Mouse (Mus musculus): ENCODE measurements around the gene Kcnv2. TPM values are rescaled to one million over a fixed set of nuclear protein-coding genes. Genes with fewer than 3 reads are reported as not detected.
A peak's percentile ranks its signal among the peaks of the same experiment; 100 is the strongest.

The Kcnv2 gene
- polyA plus RNA-seq, 2 experiments: 0.01 TPM; not detected in 1

- Histone ChIP-seq H3K4me3 (replicated peaks; ENCODE audit: low read length) (no peak overlapping the region), H3K27me3 (ENCODE audit: control insufficient read depth, insufficient read depth, low read length) (no peaks in the 10 kb centered on the region), H3K4me2 (replicated peaks; ENCODE audit: low read depth, low read length, severe bottlenecking) (no peak overlapping the region), H3K36me3 (ENCODE audit: control insufficient read depth, insufficient read depth, low read length) (no peaks in the 10 kb centered on the region), H3K27ac (replicated peaks; ENCODE audit: low read depth, low read length) (peak overlapping the region; percentile 63; the same call in 1 of the 2 replicates), H3K9me3 (ENCODE audit: control insufficient read depth, low read length) (peaks cover 5% of the 10 kb centered on the region; the same call in 1 of the 2 replicates), H3K9ac (ENCODE audit: low read depth, low read length, severe bottlenecking) (no peak overlapping the region), H3K4me1 (ENCODE audit: control insufficient read depth, insufficient read depth, low read length) (peaks cover 12% of the 10 kb centered on the region)
- peak; percentile 93 for ATAC-seq (ENCODE audit: low FRiP score, low read depth)
- peak; percentile 59 for DNase-seq (ENCODE audit: low spot score)
- TF ChIP-seq POLR2A (IDR thresholded peaks at IDR 0.05; ENCODE audit: borderline replicate concordance, extremely low read depth, insufficient read depth, insufficient read length): no peak
- WGBS: 26% methylated on average over 2 of the region's 2 CpGs
Observed at GRCm38 (mm10) chr19:27379712-27380401, 57.5 kb downstream of the Kcnv2 start.

- Histone ChIP-seq H3K9me3 (ENCODE audit: control insufficient read depth, low read length) (peaks cover 2% of the 10 kb centered on the region; the same call in 1 of the 2 replicates), H3K27ac (replicated peaks; ENCODE audit: low read depth, low read length) (no peak overlapping the region), H3K9ac (ENCODE audit: low read depth, low read length, severe bottlenecking) (no peak overlapping the region), H3K4me2 (replicated peaks; ENCODE audit: low read depth, low read length, severe bottlenecking) (no peak overlapping the region), H3K4me3 (replicated peaks; ENCODE audit: low read length) (no peak overlapping the region), H3K36me3 (ENCODE audit: control insufficient read depth, insufficient read depth, low read length) (peaks cover 17% of the 10 kb centered on the region), H3K27me3 (ENCODE audit: control insufficient read depth, insufficient read depth, low read length) (no peaks in the 10 kb centered on the region), H3K4me1 (ENCODE audit: control insufficient read depth, insufficient read depth, low read length) (peaks cover 12% of the 10 kb centered on the region)
- DNase-seq (ENCODE audit: low spot score) (no peak), ATAC-seq (ENCODE audit: low FRiP score, low read depth) (no peak)
- TF ChIP-seq POLR2A (IDR thresholded peaks at IDR 0.05; ENCODE audit: borderline replicate concordance, extremely low read depth, insufficient read depth, insufficient read length): no peak
- WGBS: 77% methylated on average over 1 of the region's 1 CpGs
Observed at GRCm38 (mm10) chr19:27382131-27382530, 59.7 kb downstream of the Kcnv2 start.

- H3K9me3 ChIP-seq (ENCODE audit: control insufficient read depth, low read length): no peaks in the 10 kb centered on the region
- no peak overlapping the region for H3K4me2 ChIP-seq (replicated peaks; ENCODE audit: low read depth, low read length, severe bottlenecking)
- H3K4me3 ChIP-seq (replicated peaks; ENCODE audit: low read length): no peak overlapping the region
- ATAC-seq (ENCODE audit: low FRiP score, low read depth): no peak
- 91% methylated on average over 5 of the region's 5 CpGs for WGBS
- peaks cover 28% of the 10 kb centered on the region for H3K36me3 ChIP-seq (ENCODE audit: control insufficient read depth, insufficient read depth, low read length)
- no peaks in the 10 kb centered on the region for H3K27me3 ChIP-seq (ENCODE audit: control insufficient read depth, insufficient read depth, low read length)
- no peak for TF ChIP-seq POLR2A (IDR thresholded peaks at IDR 0.05; ENCODE audit: borderline replicate concordance, extremely low read depth, insufficient read depth, insufficient read length)
- no peak overlapping the region for H3K9ac ChIP-seq (ENCODE audit: low read depth, low read length, severe bottlenecking)
- H3K4me1 ChIP-seq (ENCODE audit: control insufficient read depth, insufficient read depth, low read length): peaks cover 12% of the 10 kb centered on the region
- no peak for DNase-seq (ENCODE audit: low spot score)
- no peak overlapping the region for H3K27ac ChIP-seq (replicated peaks; ENCODE audit: low read depth, low read length)
Observed at GRCm38 (mm10) chr19:27383266-27383665, 60.9 kb downstream of the Kcnv2 start.

- DNase-seq (ENCODE audit: low spot score): no peak
- Histone ChIP-seq H3K27me3 (ENCODE audit: control insufficient read depth, insufficient read depth, low read length) (no peaks in the 10 kb centered on the region), H3K4me3 (replicated peaks; ENCODE audit: low read length) (no peak overlapping the region), H3K9ac (ENCODE audit: low read depth, low read length, severe bottlenecking) (no peak overlapping the region), H3K27ac (replicated peaks; ENCODE audit: low read depth, low read length) (no peak overlapping the region), H3K9me3 (ENCODE audit: control insufficient read depth, low read length) (no peaks in the 10 kb centered on the region), H3K4me2 (replicated peaks; ENCODE audit: low read depth, low read length, severe bottlenecking) (no peak overlapping the region), H3K4me1 (ENCODE audit: control insufficient read depth, insufficient read depth, low read length) (peaks cover 3% of the 10 kb centered on the region), H3K36me3 (ENCODE audit: control insufficient read depth, insufficient read depth, low read length) (peaks cover 47% of the 10 kb centered on the region)
- no peak for ATAC-seq (ENCODE audit: low FRiP score, low read depth)
- no peak for TF ChIP-seq POLR2A (IDR thresholded peaks at IDR 0.05; ENCODE audit: borderline replicate concordance, extremely low read depth, insufficient read depth, insufficient read length)
Observed at GRCm38 (mm10) chr19:27385304-27385703, 62.9 kb downstream of the Kcnv2 start.

Other genes starting within 250 kb of the Kcnv2 start
- gene Vldlr, start 106.1 kb upstream of the Kcnv2 start, polyA plus RNA-seq (2012; rRNA removed): 12.0 and 12.9 TPM in 2 replicates
- gene Vldlr, start 106.1 kb upstream of the Kcnv2 start, polyA plus RNA-seq (2014; fragmentation: Nextera tagmentation; extraction: Ambion mirVana): 11.7 and 12.4 TPM in 2 replicates
- gene Pum3, start 107.2 kb downstream of the Kcnv2 start, polyA plus RNA-seq (2012; rRNA removed): 21.4 and 30.6 TPM in 2 replicates
- gene Pum3, start 107.2 kb downstream of the Kcnv2 start, polyA plus RNA-seq (2014; fragmentation: Nextera tagmentation; extraction: Ambion mirVana): 64.2 and 65.8 TPM in 2 replicates

All from limb, embryonic 14.5 days (tissue).